Mouse (Mus musculus) testis, adult 2 months (tissue): ENCODE data around the gene Fam199x. TPM values are rescaled to one million over a fixed set of nuclear protein-coding genes. Genes with fewer than 3 reads are reported as not detected.
A peak's percentile ranks its signal among the peaks of the same experiment; 100 is the strongest.

Experiments used
- H3K27ac ChIP-seq: fragments of 200-500 bp; 2 replicates; pipeline ENCODE4 v1.5.1; 2012; ENCODE audit warnings: low read depth, low read length; ENCODE audit not compliant: control insufficient read depth, insufficient read depth
- H3K27me3 ChIP-seq: fragments of 200-500 bp; 2 replicates; pipeline ENCODE4 v1.6.1; 2012; ENCODE audit warnings: mild to moderate bottlenecking, low read length, moderate library complexity; ENCODE audit not compliant: control insufficient read depth, insufficient read depth
- H3K36me3 ChIP-seq: fragments of 200-500 bp; 2 replicates; pipeline ENCODE4 v1.6.1; 2012; ENCODE audit warnings: mild to moderate bottlenecking, low read length; ENCODE audit not compliant: control insufficient read depth, insufficient read depth
- H3K4me1 ChIP-seq: fragments of 200-500 bp; 2 replicates; pipeline ENCODE4 v1.6.1; 2012; ENCODE audit warnings: low read length; ENCODE audit not compliant: control insufficient read depth, insufficient read depth
- H3K4me3 ChIP-seq: fragments of 200-500 bp; 2 replicates; pipeline ENCODE4 v1.5.1; 2012; ENCODE audit warnings: low read depth, mild to moderate bottlenecking, low read length, moderate library complexity, mixed read lengths; ENCODE audit not compliant: control insufficient read depth
- CTCF ChIP-seq: fragments of 200-500 bp; IDR thresholded peaks from 2 replicates; pipeline ENCODE4 v1.5.1; 2012; ENCODE audit warnings: low read depth, mild to moderate bottlenecking, inconsistent platforms, low read length, moderate library complexity; ENCODE audit not compliant: control insufficient read depth, insufficient read depth, insufficient replicate concordance
- POLR2A ChIP-seq: fragments of 200-500 bp; IDR thresholded peaks from 2 replicates; pipeline ENCODE4 v1.6.1; 2012; ENCODE audit warnings: low read depth, mild to moderate bottlenecking, inconsistent platforms, low read length, moderate library complexity; ENCODE audit not compliant: control insufficient read depth
- polyA plus RNA-seq: library from polyadenylated mRNA; depleted of rRNA; stranded (reverse); fragments of >200 nt; gene quantifications from 2 replicates; pipeline ENCODE4 v1.2.3, GENCODE M21; 2012; rRNA removed

The Fam199x gene
- polyA plus RNA-seq, result 0.20 TPM in 2 replicates

- Histone ChIP-seq H3K4me1 (no peaks in the 10 kb centered on the region; the same call in 1 of the 2 replicates), H3K27ac (peak within 1 kb of the TSS; percentile 10), H3K27me3 (no peaks in the 10 kb centered on the region), H3K4me3 (peak within 1 kb of the TSS; percentile 78), H3K36me3 (no peaks in the 10 kb centered on the region)
- TF ChIP-seq CTCF, result no peak
- TF ChIP-seq POLR2A, result no peak
Measured at GRCm38 (mm10) chrX:137049425-137050225, at the start of gene Fam199x. Fam199x (plus strand) TSS chrX:137049594.

GRCm38 (mm10) chrX:137015099-137015709, 34.2 kb upstream of the Fam199x start:
- Histone ChIP-seq H3K27me3 (no peaks in the 10 kb centered on the region), H3K4me3 (no peak overlapping the region), H3K27ac (no peak overlapping the region), H3K36me3 (no peaks in the 10 kb centered on the region), H3K4me1 (no peaks in the 10 kb centered on the region; the same call in none of the 2 replicates)
- TF ChIP-seq CTCF, result no peak
- TF ChIP-seq POLR2A, result no peak

DNA sequence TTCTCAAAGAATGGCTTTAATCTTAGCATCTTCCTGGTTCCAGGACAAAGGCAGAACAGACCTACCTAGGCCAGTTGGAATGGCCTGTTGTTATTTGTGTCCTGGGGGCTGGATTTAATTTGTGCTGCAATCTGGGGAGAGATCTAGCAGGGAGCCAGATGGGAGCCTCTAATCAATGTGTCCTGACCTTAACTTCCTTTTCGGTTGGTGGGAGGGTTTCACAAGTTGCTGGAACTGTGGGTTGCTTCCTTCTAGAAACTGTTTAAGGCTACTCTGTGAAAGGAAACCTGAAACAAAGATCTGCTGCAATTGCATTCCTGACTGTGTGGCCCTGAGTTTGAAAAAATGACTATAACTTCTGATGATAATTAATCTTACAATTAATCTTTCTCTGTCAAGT, 31.7 kb upstream of the Fam199x start:
- no peaks in the 10 kb centered on the region; the same call in none of the 2 replicates for H3K4me1 ChIP-seq
- H3K27ac ChIP-seq, result no peak overlapping the region
- no peaks in the 10 kb centered on the region for H3K27me3 ChIP-seq
- no peak overlapping the region for H3K4me3 ChIP-seq
- H3K36me3 ChIP-seq, result no peaks in the 10 kb centered on the region
- TF ChIP-seq CTCF (no peak), POLR2A (no peak)

DNA sequence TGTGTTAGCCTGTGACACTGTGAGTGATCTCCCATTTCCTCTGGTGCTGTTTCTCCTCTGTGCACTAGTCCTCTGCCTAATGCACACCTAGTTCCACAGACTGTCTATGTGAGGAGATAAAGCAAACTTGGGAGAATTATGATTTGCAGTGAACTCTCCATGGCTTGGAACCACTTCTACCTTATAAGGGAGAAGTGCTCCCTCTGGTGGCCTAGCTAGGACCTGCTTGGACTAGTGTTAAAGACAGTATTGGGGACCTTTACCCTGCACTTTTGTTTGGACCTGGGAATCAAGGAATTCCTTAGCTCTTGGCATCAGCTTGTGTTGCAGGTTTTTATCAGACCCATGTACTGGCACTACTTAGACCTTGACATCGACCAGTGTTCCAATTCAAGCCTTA, 30.1 kb upstream of the Fam199x start:
- Histone ChIP-seq H3K36me3 (no peaks in the 10 kb centered on the region), H3K27ac (no peak overlapping the region), H3K4me1 (no peaks in the 10 kb centered on the region; the same call in none of the 2 replicates), H3K27me3 (no peaks in the 10 kb centered on the region), H3K4me3 (no peak overlapping the region)
- no peak for TF ChIP-seq POLR2A
- no peak for TF ChIP-seq CTCF

- TF ChIP-seq CTCF (no peak), POLR2A (no peak)
- no peak overlapping the region for H3K4me3 ChIP-seq
- H3K27me3 ChIP-seq, result no peaks in the 10 kb centered on the region
- H3K36me3 ChIP-seq, result no peaks in the 10 kb centered on the region
- H3K27ac ChIP-seq, result no peak overlapping the region
- no peaks in the 10 kb centered on the region for H3K4me1 ChIP-seq
Measured at GRCm38 (mm10) chrX:137030916-137031315, 18.5 kb upstream of the Fam199x start.

DNA sequence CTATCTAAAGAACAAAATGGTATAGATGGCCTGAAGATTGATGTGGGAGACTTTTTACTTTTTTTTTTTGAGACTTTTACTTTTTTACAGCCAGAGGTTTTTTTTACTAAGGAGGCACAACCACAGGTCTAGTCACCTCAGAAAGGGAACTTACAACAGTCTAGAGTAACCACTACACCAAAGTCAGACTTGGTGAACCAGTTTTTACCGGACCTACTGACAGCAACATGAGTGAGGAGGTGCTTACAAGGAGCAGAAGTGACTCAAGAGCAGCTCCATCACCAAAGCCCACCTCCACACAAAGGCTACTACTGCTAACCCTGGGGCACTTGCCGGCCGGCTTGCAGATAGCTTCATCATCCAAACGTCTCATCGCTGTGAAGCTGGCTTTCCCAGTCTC, 17.7 kb upstream of the Fam199x start:
- Histone ChIP-seq H3K36me3 (no peaks in the 10 kb centered on the region), H3K4me1 (no peaks in the 10 kb centered on the region), H3K27me3 (no peaks in the 10 kb centered on the region), H3K4me3 (no peak overlapping the region), H3K27ac (no peak overlapping the region)
- no peak for TF ChIP-seq CTCF
- no peak for TF ChIP-seq POLR2A

DNA sequence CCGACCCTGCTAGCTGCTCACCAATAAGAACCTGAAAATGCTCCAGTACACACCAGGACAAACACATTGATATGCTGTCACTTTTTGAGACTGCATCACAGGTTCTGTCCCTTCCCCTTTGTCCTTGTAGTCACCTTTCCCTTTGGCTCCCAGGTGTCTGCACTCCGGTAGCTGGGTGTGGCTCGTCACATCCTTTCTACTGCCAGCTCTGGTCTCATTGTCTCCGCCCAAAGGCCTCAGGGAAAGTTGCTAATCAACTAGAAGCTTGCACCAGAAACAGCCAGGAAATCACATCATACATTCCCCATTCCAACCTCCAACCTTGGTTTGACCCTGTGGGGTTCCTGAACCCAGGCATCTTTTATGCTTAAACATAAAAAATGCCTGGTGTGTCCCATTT, 15.1 kb upstream of the Fam199x start:
- no peak for TF ChIP-seq CTCF
- TF ChIP-seq POLR2A, result no peak
- Histone ChIP-seq H3K27ac (no peak overlapping the region), H3K4me3 (no peak overlapping the region)

More for the DNA sequence above, 15.1 kb upstream of the Fam199x start:
- Histone ChIP-seq H3K27me3 (no peaks in the 10 kb centered on the region), H3K4me1 (no peaks in the 10 kb centered on the region; the same call in 1 of the 2 replicates), H3K36me3 (no peaks in the 10 kb centered on the region)
